Mouse (Mus musculus) intestine, embryonic 14.5 days (tissue): ENCODE results near the gene Cela3a. TPM values are rescaled to one million over a fixed set of nuclear protein-coding genes. Genes with fewer than 3 reads are reported as not detected.

ENCODE experiments used
- ATAC-seq: fragments of 200-750 bp; cut with Nextera tagmentation; replicated peaks from 2 replicates; pipeline ENCODE4 v1.8.0; 2017; ENCODE audit warnings: low read depth, moderate number of reproducible peaks, moderate TSS enrichment, moderate library complexity; ENCODE audit not compliant: low FRiP score, low TSS enrichment
- DNase-seq: peaks from one replicate; pipeline ENCODE4 v3.0.0-alpha.2; 2018; ENCODE audit warnings: low spot score
- H3K27ac ChIP-seq: fragments of 300-500 bp; sonication (generic); 2 replicates; pipeline ENCODE4 v1.5.1; 2014; ENCODE audit warnings: low read depth, mild to moderate bottlenecking, control low read depth
- H3K27me3 ChIP-seq: fragments of 300-500 bp; sonication (generic); replicated peaks from 2 replicates; pipeline ENCODE4 v1.6.1; 2014; ENCODE audit warnings: low read length, control low read depth; ENCODE audit not compliant: control insufficient read depth, insufficient read depth
- H3K36me3 ChIP-seq: fragments of 300-500 bp; sonication (generic); 2 replicates; pipeline ENCODE4 v1.6.1; 2014; ENCODE audit warnings: low read length, control low read depth; ENCODE audit not compliant: control insufficient read depth, insufficient read depth
- H3K4me1 ChIP-seq: fragments of 300-500 bp; sonication (generic); replicated peaks from 2 replicates; pipeline ENCODE4 v1.6.1; 2014; ENCODE audit warnings: low read length, control low read depth, mixed read lengths; ENCODE audit not compliant: control insufficient read depth, insufficient read depth
- H3K4me2 ChIP-seq: fragments of 300-500 bp; sonication (generic); 2 replicates; pipeline ENCODE4 v1.6.1; 2014; ENCODE audit warnings: low read length
- H3K4me3 ChIP-seq: fragments of 300-500 bp; sonication (generic); 2 replicates; pipeline ENCODE4 v1.5.1; 2014; ENCODE audit warnings: low read depth, low read length, control low read depth, mixed read lengths
- H3K9ac ChIP-seq: fragments of 300-500 bp; sonication (generic); 2 replicates; pipeline ENCODE4 v1.6.1; 2014; ENCODE audit warnings: mild to moderate bottlenecking, low read length
- H3K9me3 ChIP-seq: fragments of 300-500 bp; sonication (generic); 2 replicates; pipeline ENCODE4 v1.6.1; 2016; ENCODE audit warnings: low read length, control low read depth; ENCODE audit not compliant: control insufficient read depth
- WGBS: fragments of 180-500 bp; shearing (Covaris S2); extraction: QIAGEN DNeasy Blood & Tissue Kit; methylation state at CpG from one replicate; pipeline ENCODE4 v1.1.7; 2014; 5-methylcytosine and 5-hydroxymethylcytosine counted together
- polyA plus RNA-seq: library from polyadenylated mRNA; unstranded; fragments of >200 nt; fragmentation: Nextera tagmentation; extraction: Ambion mirVana; gene quantifications from 2 replicates; pipeline ENCODE4 v1.2.1, GENCODE M21; 2014

The Cela3a gene
- polyA plus RNA-seq: not detected in 2 replicates

- Histone ChIP-seq H3K27me3 (no peaks in the 10 kb centered on the region), H3K4me3 (no peak within 1 kb of the TSS), H3K36me3 (no peaks in the 10 kb centered on the region), H3K9me3 (no peaks in the 10 kb centered on the region), H3K4me2 (no peak within 1 kb of the TSS), H3K4me1 (no peaks in the 10 kb centered on the region), H3K27ac (no peak within 1 kb of the TSS), H3K9ac (no peak within 1 kb of the TSS)
- WGBS: 86% methylated on average over 5 of the region's 5 CpGs
- no peak for DNase-seq
- no peak for ATAC-seq
These were observed at the start of gene Cela3a for GRCm38 (mm10) chr4:137409691-137410090. Gene Cela3a, minus strand, starts transcription at chr4:137409791.

DNA sequence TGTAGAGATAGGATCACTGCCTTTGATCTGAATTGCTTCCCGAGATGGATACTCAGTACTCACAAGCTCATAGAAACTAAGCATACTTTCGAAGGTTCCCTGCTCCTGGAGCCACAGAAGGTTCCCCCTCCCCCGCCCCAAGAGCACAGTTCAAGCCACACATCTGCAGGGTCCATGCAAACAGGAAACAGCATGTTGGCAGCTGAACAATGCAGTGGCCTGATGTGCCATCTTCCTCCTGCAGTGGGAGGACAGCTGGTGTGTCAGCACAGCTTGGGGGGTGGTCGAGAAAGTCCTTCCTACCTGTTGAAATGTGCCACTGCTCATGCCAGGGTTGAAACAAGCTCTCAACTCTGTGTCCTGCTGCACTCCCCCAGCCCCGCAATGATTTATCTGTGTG is 49.3 kb upstream of the Cela3a start:
- H3K27ac ChIP-seq: no peak overlapping the region

DNA sequence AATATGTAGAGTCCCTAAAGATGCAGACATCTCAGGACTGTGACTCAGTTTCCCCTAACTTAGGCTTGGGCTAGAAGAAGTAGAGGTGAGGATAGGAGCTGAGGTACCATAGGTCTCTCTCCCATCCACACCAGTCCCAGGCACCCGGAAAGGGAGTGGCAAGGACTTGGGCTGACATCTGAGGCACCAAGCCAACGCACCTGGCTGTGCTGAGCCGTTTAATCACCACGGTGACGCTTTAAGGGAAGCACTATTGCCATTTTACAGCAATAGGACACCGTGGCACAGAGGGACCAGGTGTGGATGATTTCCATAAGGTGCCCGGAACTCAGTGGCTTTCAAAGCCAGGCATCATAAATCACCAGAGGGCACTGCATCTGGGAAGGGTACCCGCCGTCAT is 48.7 kb upstream of the Cela3a start:
- Histone ChIP-seq H3K9ac (no peak overlapping the region), H3K36me3 (no peaks in the 10 kb centered on the region), H3K4me3 (no peak overlapping the region), H3K9me3 (no peaks in the 10 kb centered on the region), H3K4me2 (no peak overlapping the region), H3K27me3 (no peaks in the 10 kb centered on the region), H3K4me1 (no peaks in the 10 kb centered on the region), H3K27ac (no peak overlapping the region)
- 82% methylated on average over 9 of the region's 9 CpGs for WGBS
- DNase-seq (no peak), ATAC-seq (no peak)

More for the DNA sequence above, 49.3 kb upstream of the Cela3a start:
- ATAC-seq: no peak
- DNase-seq: no peak
- Histone ChIP-seq H3K9me3 (no peaks in the 10 kb centered on the region), H3K9ac (no peak overlapping the region), H3K27me3 (no peaks in the 10 kb centered on the region), H3K4me3 (no peak overlapping the region), H3K4me1 (no peaks in the 10 kb centered on the region), H3K36me3 (no peaks in the 10 kb centered on the region), H3K4me2 (no peak overlapping the region)
- 55% methylated on average over 5 of the region's 5 CpGs for WGBS

DNA sequence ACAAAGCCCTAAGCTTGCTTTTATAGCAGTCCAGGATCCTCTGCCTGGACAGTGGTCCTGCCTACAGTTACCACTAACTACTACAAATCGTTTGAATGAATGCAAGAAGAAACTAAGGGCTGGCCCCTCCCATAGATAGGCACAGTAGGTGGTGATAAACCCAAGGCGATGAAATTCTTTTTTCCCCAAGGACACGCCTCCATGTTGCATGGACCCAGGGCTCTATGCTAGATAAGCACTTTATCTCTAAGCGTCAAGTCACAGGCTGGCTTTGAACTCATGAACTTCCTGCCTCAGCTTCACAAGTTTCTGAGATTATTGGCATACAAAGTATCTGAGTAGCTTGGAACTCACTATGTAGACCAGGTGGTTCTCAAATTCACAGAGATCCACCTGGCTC is 47.7 kb upstream of the Cela3a start:
- Histone ChIP-seq H3K4me1 (no peaks in the 10 kb centered on the region), H3K4me3 (no peak overlapping the region), H3K36me3 (no peaks in the 10 kb centered on the region), H3K27ac (no peak overlapping the region), H3K4me2 (no peak overlapping the region), H3K9ac (no peak overlapping the region), H3K27me3 (no peaks in the 10 kb centered on the region), H3K9me3 (no peaks in the 10 kb centered on the region)
- 83% methylated on average over 4 of the region's 4 CpGs for WGBS
- ATAC-seq (no peak), DNase-seq (no peak)

- 86% methylated on average over 12 of the region's 12 CpGs for WGBS
These were observed 47.0 kb upstream of the Cela3a start for GRCm38 (mm10) chr4:137456581-137456980.

DNA sequence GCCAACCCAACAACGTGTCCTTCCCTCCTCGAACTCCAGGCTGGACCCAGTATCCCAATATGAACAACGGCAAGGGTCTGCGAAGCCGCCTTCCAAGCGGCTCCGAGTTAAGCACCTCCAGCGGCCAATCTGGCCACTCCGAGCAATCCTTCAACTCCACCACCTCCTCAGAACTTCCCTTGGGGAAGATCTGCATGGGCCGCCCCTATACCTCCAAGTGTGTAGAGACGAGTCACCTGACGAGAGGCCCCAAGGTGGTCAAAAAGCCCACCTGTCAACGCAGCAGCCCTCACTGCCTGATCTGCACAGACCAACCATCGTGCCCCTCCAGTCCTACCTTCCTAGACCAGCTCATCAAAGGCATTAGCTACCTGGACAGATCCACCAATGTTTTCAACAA is 45.0 kb upstream of the Cela3a start:
- no peak overlapping the region for H3K4me3 ChIP-seq
- no peaks in the 10 kb centered on the region for H3K9me3 ChIP-seq
- no peaks in the 10 kb centered on the region for H3K36me3 ChIP-seq
- no peaks in the 10 kb centered on the region for H3K4me1 ChIP-seq
- H3K27me3 ChIP-seq: no peaks in the 10 kb centered on the region
- no peak overlapping the region for H3K4me2 ChIP-seq
- ATAC-seq (no peak), DNase-seq (no peak)
- H3K27ac ChIP-seq: no peak overlapping the region
- 89% methylated on average over 14 of the region's 14 CpGs for WGBS
- no peak overlapping the region for H3K9ac ChIP-seq

More at GRCm38 (mm10) chr4:137456581-137456980, 47.0 kb upstream of the Cela3a start:
- Histone ChIP-seq H3K4me3 (no peak overlapping the region), H3K36me3 (no peaks in the 10 kb centered on the region), H3K4me2 (no peak overlapping the region), H3K27ac (no peak overlapping the region), H3K27me3 (no peaks in the 10 kb centered on the region), H3K4me1 (no peaks in the 10 kb centered on the region), H3K9ac (no peak overlapping the region), H3K9me3 (no peaks in the 10 kb centered on the region)
- ATAC-seq: no peak
- DNase-seq: no peak

DNA sequence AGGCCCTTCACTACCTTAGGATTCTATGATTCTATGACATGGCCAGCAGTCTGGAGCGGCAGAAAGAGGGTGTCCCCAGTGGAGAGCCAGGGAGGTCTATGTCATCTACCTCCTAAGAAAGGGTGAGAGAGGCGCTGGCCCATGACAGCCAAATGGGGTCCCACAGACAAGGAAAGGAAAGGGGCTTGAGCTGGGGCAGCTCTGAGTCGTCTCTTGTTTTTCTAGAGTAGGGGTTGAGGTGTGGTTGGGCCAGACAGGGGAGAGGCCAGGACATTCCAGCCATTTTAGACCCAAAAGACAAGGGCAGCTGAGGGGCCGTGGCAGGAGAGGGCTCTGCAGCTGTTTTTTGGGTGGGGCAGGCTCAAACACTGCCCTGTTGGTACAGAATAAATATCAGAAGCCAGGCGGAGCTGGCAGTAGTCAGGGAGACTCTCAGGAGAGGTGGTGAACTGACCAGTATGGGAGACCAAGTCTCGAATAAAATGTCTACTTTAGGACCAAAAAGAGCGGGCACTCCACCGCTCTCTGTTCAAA is 43.7 kb upstream of the Cela3a start, which contains the start of gene 1700013G24Rik:
TSS of gene 1700013G24Rik (plus strand) at position 51 of the 534 bp plus-strand sequence.
- 81% methylated on average over 8 of the region's 8 CpGs for WGBS
- H3K9me3 ChIP-seq: no peaks in the 10 kb centered on the region
- no peaks in the 10 kb centered on the region for H3K27me3 ChIP-seq
- H3K4me2 ChIP-seq: no peak within 1 kb of the TSS
- H3K36me3 ChIP-seq: no peaks in the 10 kb centered on the region
- H3K4me1 ChIP-seq: 0 out of 2 replicates have a peak, but pooled peaks cover 5% of the 10 kb centered on the region
- no peak for DNase-seq
- H3K9ac ChIP-seq: no peak within 1 kb of the TSS
- no peak within 1 kb of the TSS for H3K4me3 ChIP-seq
- no peak within 1 kb of the TSS for H3K27ac ChIP-seq
- ATAC-seq: no peak

DNA sequence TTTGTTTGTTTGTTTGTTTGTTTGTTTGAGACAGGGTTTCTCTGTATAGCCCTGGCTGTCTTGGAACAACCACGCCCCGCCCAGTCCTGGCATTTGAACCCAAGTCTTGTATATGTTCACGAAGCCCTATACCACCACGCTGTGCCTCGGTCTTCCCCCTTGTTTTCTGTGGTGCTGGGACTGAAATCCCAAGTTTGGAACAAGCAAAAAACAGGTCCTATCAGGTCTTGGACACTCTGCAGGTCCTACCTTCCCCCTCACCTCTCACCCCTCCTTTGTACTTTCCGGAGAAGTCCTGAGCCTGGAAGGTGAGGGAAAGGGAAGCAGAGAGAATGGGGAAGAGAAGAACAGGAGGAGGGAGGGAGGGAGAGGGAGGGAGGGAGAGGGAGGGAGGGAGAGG is 42.6 kb upstream of the Cela3a start:
- H3K4me1 ChIP-seq: 0 out of 2 replicates have a peak, but pooled peaks cover 5% of the 10 kb centered on the region
- ATAC-seq (no peak), DNase-seq (no peak)
- H3K4me3 ChIP-seq: no peak overlapping the region
- H3K4me2 ChIP-seq: no peak overlapping the region
- no peaks in the 10 kb centered on the region for H3K27me3 ChIP-seq
- H3K27ac ChIP-seq: no peak overlapping the region
- 88% methylated on average over 6 of the region's 6 CpGs for WGBS
- H3K9ac ChIP-seq: no peak overlapping the region
- H3K36me3 ChIP-seq: no peaks in the 10 kb centered on the region
- H3K9me3 ChIP-seq: no peaks in the 10 kb centered on the region

DNA sequence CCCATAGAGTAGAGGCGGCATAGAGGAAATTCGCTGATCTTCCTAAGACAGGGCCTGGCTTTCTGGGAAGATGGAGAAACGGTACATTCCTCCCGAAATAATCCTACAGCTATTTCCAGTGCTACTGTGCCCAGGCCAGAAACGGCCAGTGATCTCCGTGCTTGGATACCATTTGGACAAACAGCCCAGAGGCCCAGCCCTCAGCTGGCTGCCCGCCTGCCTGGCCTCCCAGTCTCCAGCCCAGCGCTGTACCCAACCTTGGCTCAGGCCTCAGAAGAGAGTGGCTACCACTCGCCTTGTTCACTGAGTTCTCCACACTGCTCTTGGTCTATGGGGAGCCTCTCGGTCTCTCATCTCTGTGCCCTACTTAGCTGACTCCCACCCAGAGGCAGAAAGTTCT is 40.1 kb upstream of the Cela3a start:
- DNase-seq: no peak
- ATAC-seq: no peak
- Histone ChIP-seq H3K4me3 (no peak overlapping the region), H3K36me3 (no peaks in the 10 kb centered on the region), H3K9ac (no peak overlapping the region), H3K4me2 (no peak overlapping the region), H3K27ac (no peak overlapping the region), H3K27me3 (no peaks in the 10 kb centered on the region), H3K9me3 (no peaks in the 10 kb centered on the region), H3K4me1 (0 out of 2 replicates have a peak, but pooled peaks cover 5% of the 10 kb centered on the region)
- 79% methylated on average over 10 of the region's 10 CpGs for WGBS
